Mouse (Mus musculus) T-helper 17 cell (primary cell): Measurements from ENCODE around the gene Hsf2bp.

Source experiments
- in situ Hi-C, 2 experiments: fragments of 300-600 bp; cut with MboI, MseI; formaldehyde crosslinking; loops; 1 replicate in 1 of 2; 2 replicates in 1 of 2; pipeline ENCODE4 v1.15.1; 2025; ENCODE audit warnings: high pct_unique_total_duplicates in 2 of 2

Gene Hsf2bp

DNA sequence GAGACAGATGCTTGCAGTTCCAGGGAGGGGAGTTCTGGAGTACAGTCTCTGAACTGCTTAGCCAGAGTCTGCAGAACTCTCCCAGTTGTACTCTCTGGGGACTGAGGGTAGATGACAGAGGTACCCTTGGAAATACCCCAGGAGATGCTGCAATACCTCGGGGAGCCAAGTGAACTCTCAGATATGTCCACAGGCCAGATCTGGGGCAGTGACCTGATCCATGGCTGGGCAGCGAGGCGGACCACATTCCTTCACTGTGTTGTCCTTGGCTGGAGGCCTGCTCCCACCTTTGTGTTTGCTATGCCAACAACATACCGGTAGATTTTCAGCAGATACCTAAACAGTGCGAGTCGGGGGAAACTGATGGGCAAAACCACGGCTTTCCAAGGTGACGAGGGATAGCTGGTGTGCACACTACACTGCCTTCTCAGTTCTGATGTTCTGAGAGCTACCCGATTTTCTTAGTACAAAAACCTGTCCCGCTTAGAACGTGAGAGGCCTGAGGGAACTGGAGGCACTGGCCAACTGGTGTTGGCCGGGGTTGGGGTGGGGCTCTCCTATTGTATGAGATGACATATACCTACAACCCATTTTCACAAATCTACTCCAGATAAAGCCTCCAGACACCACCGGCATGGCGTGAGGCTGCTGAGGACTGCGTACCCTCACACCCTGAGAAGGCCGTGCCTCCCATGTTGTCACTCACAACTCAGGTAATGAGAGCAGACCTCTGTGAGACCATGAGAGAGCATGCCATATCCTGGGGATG, 96.7 kb downstream of the Hsf2bp start:
- in situ Hi-C loops, result no loop called here

DNA sequence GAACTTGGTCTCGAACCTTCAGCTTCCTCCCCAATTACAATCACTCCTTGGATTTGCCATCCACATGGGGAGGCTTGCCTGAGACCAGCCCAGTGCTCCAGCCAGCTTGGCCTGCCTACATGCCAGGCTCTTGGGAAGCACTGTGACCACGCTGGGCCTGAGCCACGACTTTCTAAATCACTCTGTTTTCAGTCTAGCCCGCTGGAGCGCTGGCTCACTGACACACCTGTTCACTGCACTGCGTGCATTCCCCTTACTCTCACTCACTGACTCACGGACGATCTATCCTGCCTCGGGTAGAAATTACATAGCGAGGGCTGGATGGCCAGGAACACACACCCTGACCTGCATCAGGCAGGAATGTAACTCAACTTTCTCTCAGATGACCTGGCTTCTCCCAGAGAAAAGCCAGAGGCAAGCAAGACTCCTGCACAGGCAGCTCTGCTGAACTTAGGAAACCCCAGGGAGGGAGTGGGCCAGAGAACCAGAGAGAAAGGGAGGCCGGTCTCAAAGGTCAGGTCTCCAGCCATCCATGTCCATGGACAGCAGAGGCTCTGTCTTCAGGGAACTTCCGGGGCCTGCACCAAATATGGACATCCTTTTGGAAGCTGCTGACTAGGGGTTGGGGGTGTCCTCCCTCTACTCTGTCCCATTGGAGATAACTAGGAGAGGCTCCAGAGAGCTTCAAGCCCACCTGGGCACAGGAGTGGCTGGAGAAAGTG, 97.4 kb downstream of the Hsf2bp start:
- in situ Hi-C loops, result no loop called here

DNA sequence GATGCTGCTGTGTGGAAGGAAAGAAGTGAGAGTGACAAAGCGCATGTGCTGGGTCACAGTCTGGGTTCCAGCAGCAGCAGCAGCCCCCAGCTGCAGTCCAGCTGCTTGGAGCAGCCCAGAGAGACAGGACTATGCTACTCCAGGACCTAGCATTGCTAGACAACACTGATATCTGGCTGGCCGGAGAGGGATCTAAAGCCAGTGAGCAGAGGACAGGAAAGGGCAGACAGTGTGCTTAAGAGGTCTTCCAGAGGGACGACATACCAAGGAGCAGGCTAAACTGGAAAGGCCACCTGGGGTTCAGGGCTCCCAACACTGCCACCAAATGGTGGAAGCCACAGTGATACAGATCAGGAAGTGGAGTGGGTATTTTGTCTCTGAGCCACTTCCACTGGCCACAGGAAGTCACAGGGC, 99.0 kb downstream of the Hsf2bp start:
- in situ Hi-C loops, result no loop called here

DNA sequence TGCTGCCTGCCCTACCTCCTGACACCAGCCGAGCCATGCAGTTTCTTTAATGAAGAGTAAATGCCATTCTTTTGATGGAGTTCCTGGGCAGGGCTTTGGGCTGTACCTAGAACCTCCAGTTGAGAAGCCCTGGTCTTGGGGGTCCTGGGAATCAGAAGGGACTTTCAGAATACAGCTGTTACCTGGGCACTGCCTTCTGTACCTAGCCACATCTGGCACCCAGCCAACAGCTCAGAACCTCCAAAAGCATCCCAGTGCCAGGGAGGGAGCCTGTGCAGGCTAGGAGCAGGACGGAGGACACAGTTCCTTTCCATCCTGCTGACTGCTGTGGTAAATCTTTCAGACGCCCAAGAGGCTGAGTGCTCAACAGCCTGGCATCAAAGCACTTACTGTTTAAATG, 100.3 kb downstream of the Hsf2bp start:
- in situ Hi-C loops, result no loop called here

DNA sequence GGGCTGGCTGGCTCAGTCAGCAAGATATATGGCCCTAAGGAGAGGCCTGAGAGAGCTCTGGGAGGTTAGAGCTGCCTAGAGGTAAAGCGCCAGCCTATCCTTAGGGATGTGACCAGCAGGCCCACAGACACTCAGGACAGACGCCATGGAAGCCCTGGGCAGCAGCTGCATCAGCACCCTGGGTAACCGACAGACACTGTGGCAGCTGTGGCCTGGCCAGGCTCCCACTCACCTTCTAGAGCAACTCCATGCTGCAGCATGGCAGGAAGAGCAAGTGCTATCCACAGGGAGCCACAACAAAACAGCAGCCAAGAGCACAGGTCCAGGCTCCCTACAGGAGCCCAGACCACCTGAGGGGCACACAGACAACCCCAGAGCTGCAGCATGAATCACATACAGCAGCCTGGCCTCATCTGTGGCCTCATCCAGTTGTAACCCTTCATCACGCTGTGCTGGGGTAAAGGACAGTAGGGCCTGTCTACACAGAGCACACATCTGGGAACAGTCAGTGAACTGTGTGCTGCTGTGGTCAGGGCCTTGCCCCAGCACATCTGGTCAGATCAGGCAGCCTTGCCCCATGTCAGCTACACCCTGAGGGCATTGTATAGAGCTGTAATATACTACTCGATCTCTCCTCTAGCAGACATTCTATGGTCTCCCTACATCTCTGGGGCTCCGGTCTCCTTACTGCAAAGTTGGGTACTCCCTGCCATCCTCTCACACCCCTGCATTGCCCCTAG, 100.9 kb downstream of the Hsf2bp start:
- in situ Hi-C loops, result no loop called here

DNA sequence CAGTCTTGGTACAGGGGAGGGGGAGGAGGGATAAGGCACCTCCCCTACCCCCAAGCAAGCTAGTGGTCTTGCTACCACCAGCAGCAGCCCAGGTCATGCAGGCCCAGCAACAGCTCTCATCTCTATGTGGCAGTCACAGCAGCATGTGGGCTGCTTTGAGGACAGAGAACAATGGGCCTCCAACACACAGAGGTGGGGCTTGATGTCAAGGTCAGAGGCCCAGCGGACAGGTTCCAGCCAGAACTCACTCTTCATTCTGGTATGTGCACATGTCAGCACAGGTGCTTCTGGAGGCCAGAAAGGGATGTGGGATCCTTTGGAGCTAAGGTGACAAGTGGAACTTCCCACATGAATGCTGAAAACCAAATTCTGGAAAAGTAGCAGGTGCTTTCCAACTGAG, 102.2 kb downstream of the Hsf2bp start:
- in situ Hi-C loops, result no loop called here

DNA sequence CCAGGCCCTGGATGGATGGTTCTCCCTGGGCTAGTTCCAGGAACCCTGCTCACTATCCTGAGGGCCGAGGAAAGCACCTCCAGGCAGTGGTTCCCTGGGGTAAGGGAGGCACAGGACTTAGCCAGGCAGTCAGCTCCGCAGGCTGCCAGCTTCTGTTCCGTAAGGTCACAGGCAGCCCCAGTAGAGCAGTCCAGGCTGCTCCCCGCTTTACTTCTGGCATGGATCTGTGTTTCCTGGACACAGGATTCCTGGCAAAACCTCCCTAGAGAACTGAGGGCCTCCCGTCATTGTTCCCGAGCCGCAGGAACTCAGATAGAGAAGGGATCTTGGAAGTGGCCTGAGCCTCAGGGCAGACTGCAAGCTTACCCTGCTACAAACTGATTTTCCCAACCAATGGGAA, 104.7 kb downstream of the Hsf2bp start:
- in situ Hi-C loops, result no loop called here

DNA sequence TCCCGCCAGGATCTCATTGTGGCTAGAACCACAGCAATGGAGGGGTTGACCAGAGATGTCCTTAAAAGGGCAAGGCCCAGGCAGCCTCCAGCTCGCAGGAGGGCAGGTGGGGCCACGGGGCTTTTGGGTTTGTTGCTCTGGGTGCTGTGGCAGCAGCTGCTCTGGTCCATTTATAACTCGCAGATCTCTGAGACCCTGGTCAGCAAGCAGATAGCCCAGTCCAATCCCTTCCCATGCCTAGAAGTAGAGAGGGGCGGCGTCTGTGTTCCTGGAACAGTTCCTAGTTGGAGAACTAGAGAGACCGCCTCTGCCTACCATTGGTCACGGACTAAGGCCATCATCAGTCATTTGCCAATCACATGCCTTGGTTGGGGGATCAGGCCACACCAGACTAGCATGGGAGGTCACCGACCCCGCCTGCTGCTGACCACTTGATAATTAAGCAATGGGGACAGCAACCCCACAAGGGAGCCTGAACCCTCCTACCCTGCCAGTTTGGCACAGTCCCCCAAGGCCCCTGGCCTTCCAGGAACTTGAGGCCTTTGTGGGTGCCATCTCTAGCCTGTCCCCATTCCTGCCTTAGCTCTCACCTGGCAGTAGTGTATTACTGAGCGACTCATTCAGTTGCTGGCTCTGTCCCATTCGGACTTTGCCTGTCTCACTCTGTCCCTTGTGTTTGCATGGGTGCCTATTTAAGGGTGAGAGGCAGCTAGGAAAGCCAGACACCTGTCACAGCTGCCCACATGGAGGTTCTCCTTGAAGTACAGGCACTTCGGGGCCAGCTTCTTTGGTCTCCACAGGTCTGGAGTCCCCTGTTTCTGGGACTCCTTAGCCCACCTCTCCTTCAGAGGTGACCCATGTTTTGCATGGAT, 106.1 kb downstream of the Hsf2bp start:
- in situ Hi-C loops, result loop anchor here in 1 of 2 experiments (10.0 kb wide), 1 partner anchor 1235 kb away; the partner anchor contains the start of gene Olfr55

DNA sequence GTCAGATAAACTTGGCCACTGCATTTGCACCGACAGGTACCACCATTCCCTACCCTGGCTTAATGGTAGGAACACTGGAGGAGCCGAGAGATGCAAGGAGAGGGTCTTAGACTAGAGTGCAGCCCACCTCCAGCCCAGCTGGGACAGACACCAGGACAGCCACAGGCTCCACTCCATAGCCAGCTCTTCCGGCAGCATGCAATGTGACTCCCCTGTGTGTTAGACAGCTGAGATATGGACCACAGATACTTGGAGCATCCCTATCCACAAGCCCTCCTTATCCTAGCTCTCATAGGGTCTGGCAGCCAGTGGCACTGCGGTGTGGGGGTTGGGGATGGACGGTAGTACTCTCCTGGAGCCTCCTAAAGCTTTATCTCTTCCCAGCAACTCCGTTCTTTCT, 107.1 kb downstream of the Hsf2bp start:
- in situ Hi-C loops, result loop anchor here in 1 of 2 experiments (10.0 kb wide), 1 partner anchor 1236 kb away; the partner anchor contains the start of gene Olfr55

DNA sequence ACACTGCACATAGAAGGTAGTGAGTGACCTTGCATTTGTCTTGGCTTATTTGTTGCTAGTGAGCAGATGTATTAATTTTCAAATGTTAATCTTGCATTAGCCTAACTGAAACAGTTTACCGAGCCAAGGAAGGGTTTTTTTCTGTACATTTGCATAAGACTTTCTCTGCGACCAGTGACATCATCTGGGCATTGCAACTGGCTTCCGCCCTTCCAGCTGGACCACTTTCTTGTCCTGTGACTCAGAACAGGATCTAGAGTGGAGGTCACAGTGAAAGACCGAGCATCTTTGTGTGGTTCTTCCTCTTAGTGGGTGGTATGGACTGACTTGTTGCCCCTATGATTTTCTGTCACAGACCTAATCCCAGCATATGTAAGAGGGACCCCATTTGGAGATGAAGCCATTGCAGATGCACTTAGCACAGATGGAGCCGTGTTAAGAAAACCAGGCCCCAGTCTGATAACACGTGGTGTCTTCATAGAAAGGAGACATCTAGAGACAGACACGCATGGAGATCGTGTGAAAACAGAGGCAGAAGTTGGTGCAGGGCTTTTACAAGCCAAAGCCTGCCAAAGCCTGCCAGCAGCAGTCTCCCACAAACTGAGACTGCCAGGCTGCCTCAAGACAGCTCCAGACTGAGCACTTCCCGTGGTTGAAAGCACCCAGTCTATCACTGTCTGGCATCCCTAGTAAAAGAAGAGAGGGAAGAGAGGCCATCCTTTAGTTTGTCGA, 108.1 kb downstream of the Hsf2bp start:
- in situ Hi-C loops, result loop anchor here in 1 of 2 experiments (10.0 kb wide), 1 partner anchor 1237 kb away; the partner anchor contains the start of gene Olfr55

DNA sequence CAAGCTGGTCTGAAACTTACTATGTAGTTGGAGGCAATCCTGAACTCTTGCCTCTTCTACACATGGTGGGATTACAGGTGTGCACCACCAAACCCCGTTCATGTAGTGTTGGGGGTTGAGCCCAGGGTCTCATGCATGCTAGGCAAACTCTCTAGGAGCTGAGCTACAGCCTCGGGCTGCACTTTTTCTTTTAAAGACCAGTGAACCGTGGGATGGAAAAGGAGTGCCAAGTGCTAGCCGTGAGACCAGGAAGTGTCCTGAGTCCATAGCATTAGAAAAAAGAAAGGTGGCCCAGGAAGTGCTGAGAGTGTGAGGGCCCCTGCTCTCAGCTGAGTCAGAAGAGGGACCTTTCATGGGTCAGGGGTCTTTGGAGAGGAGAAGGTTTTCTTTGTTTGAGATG, 111.9 kb downstream of the Hsf2bp start:
- in situ Hi-C loops, result loop anchor here (5.0 to 10.0 kb wide), 3 partner anchors 83 to 1241 kb away; partner anchors contain the start of gene Olfr55 (in 1 of the 2)

DNA sequence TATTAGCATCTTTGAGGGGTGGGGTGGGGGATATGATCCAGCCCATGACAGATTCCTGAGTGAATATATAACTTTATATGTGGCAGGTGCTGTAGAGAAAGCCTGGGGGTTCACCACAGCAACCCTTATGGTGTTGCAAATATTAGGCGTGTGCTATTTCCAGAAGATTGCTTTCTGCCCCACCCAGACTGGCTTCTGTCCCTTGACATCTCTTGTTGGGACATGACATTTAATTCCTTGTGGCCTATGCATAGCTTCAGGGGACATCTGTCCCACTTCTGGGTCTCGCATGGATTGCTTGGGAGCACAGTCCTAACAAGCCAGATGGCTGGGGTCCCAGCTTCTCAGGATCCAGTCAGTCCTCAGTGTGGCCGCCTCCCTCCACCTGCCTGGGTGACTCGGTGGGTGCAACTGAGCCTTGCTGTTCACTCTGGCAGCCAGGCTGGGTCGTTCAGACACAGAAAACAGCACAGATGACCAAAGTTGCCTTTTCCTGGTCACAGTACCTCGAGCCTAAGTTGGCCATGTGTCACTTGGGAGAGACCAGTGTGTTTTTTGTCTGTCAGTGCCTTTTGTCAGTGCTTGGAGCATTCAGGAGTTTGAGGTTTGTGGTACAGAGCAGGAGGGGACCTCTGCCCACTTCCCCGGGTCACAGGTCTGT, 112.7 kb downstream of the Hsf2bp start:
- in situ Hi-C loops, result loop anchor here (5.0 to 10.0 kb wide), 3 partner anchors 84 to 1241 kb away; partner anchors contain the start of gene Olfr55 (in 1 of the 2)

DNA sequence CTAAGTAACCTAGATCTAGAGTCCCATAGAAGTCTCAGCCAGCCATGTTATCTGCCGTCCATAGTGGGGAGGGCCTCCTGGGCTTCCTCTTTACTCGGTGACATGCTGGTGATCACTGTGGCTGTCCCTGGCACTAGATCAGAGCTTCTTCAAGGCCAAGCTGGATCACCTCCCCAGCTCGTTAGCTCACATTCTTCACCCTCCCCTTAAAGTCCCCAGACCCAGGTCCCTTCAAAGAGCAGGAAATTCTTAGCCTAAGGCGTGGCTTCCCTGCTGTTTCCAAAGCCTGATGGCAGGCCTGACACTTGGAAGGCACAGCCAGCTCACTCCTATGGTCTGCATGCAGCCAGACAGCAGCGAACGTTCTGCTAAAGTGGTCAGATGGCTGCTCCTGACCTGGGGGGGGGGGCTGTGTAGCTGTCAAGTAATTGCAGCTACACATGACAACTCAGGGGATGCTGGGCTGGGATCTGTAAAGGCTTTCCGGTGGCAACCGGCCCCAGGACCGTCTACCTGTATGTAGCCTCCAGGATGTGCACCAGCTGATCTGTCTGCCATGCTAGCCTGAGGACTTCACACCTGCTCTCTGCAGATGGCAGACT, 115.5 kb downstream of the Hsf2bp start:
- in situ Hi-C loops, result loop anchor here (5.0 to 10.0 kb wide), 3 partner anchors 87 to 1244 kb away; partner anchors contain the start of gene Olfr55 (in 1 of the 2)

DNA sequence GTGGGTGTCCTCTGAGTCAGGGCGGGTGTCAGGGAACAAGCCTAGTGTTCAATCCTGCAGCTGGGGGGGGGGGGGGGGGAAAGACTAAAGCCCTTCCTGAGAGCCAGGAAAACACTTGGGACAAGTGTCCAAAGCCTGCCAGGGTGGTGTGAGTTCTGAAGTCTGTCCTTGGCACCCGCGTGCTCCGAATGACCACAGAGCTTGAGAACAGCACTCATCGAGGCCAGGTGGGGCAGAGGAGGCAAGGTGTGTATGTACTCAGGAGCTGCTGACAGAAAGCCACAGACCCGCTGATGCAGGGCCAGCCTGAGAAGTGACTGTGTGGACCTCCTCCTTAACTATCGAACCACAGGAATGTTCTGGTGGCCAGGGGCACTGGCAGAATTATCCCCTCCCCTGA, 116.5 kb downstream of the Hsf2bp start:
- in situ Hi-C loops, result no loop called here

DNA sequence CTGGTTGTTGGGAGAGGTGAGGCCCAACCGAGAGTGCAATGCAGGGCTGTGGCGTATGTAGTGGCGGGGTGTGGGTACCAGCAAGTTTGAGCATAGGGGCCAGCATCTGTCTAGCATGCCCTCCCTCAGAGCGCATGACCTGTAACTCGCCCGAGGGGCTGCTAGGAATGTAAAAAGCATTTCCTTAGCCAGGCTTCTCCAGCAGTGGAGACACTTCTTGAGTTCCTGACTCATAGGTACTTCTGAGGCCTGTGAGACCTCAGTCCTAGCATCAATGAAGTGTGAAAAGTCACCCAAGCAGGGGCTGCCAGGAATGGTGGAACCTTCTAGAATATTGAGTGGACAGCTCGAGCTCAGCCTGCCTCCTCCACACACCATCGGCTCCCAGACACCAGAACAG, 117.8 kb downstream of the Hsf2bp start:
- in situ Hi-C loops, result no loop called here

DNA sequence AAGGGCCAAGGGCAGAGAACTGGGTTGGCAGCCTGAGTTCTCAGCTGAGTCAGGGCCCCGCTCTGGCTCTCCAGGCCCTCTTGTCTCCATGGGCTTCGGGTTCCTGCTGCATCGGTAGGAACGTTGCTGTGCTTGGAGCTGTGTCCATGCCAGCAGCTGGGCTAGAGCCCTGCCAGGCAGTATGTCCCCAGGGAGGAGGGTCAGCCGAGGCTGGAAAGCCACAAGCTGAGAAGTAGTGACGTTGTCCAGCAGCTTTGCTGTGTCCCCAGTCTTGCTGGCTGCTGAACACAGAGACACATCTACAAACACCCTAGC, 119.7 kb downstream of the Hsf2bp start:
- in situ Hi-C loops, result no loop called here

DNA sequence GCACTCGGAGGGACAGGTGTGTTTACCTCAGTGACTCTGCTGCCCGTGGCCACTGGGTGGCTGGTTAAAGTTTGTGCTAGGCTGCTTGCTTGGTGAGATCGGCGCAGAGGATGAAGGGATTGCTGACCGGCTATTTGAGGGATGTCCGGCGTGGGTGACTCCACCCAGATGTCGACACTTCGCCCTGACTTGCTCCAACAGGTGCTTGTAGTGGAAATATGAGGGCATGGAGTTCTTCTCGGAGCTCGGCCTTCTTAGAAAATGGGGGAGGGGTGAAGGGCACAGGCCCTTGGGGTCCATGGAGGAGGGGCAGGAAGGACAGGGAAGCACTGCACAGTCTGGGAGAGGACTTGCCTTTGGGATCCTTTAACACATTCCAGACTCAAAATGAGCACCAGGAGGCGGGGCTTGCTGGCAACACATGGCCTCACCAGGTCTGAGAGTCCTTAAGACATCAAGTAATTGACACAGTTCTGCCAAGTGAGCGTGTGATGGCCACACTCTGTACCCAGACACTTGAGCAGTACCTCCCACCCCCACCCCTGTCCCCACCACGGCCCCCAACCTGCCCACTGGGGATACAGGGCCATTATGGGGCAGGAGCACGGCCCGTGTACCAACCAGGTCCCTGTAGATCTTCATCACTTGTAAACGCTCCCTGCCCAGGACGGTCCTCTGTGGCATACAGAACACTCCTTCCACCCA, 120.2 kb downstream of the Hsf2bp start:
- in situ Hi-C loops, result no loop called here

DNA sequence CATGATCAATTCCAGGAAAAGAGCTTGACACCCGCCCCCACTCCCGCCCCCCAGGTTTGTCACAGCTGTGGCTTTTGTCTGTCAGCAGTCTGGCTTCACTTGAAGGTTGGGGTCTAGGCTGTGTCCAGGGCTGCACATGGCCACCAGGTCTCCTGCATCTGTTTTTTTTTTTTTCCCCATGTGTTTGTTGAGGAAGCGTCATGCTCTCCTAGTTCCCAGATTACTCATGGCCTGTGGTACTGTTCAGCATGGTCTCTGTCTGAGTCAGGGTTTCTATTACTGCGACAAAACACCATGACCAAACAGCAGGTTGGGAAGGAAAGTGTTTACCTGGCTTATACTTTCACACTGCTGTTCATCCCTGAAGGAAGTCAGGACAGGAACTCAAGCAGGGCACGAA, 121.8 kb downstream of the Hsf2bp start:
- in situ Hi-C loops, result no loop called here
